Mouse (Mus musculus): ENCODE measurements around the gene Sqor.

- TF ChIP-seq CTCF (IDR thresholded peaks at IDR 0.05; ENCODE audit: extremely low read depth, insufficient read depth, insufficient read length, insufficient replicate concordance) (no peak), POLR2A (IDR thresholded peaks at IDR 0.05; ENCODE audit: low read depth, low read length) (no peak)
Observed at GRCm38 (mm10) chr2:122784701-122785100, 19.7 kb downstream of the Sqor start.

Data from spleen, adult 2 months (tissue).